ENCODE assay signal across 13 mouse cellular contexts in the genomic region with DNA sequence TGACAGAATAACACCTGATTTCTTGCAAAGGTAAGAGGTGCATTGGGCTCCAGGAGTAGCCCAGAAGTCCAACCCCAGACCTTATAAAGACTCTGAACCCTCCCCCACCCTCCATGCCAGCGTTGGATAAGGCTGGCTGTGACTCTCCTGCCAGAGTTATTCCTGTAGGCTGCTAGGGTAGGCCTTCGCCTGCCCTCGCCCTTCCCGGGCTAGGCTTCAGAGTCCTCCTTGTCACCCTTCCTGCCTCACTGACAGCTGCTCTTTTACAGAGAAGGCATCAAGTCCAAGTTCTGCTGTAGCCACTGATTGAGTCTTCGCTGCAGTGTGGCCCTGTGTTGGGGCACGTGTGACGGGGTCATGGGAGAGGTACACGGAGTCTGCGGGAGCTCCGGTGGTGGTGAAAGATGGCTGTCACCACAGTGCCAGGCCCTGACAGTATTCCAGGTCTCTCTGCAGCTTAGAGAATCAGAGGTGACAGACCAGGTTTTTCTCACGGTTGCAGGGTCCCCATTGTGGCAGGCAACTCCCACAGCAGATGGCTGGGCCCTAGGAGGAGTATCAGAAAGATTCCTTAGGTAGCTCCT. TPM values are rescaled to one million over a fixed set of nuclear protein-coding genes. Genes with fewer than 3 reads are reported as not detected.
DNase-seq lines count a peak whose midpoint lies in the region; ATAC-seq and TF ChIP-seq lines count a peak whose summit lies in the region.
"Had no signal": no experiment of that assay in that cellular context is flagged by ENCODE, and none has a peak within 500 bp of the region (broad histone marks: within the 10 kb centered on the region; RNA-seq: fewer than 3 reads in every experiment).

No protein-coding gene starts in this region.

- no peak for ATAC-seq in forebrain, embryonic 15.5 days (replicated peaks)
- ATAC-seq in forebrain, postnatal 0 days, result no peak
- ATAC-seq in hindbrain, embryonic 12.5 days (ENCODE audit: low FRiP score), result no peak
- ATAC-seq: CD4-positive, CD25-positive, alpha-beta regulatory T cell, adult 4 months; lung, postnatal 0 days had no signal

- TF ChIP-seq CTCF in forebrain, postnatal 0 days (IDR thresholded peaks at IDR 0.05; ENCODE audit: low read depth), result no peak

- H3K4me1 ChIP-seq in forebrain, embryonic 15.5 days, result no peaks in the 10 kb centered on the region
- H3K4me1 ChIP-seq in forebrain, postnatal 0 days (ENCODE audit: insufficient read depth), result no peaks in the 10 kb centered on the region
- peaks cover 6% of the 10 kb centered on the region for H3K4me1 ChIP-seq in embryonic facial prominence, embryonic 10.5 days
- H3K4me1 ChIP-seq in heart, embryonic 10.5 days, result peaks cover 36% of the 10 kb centered on the region
- H3K4me1 ChIP-seq in hindbrain, embryonic 12.5 days, result peaks cover 6% of the 10 kb centered on the region; the same call in 1 of the 2 replicates

- DNase-seq in forebrain, postnatal 0 days, result no peak
- DNase-seq in embryonic facial prominence, embryonic 10.5 days (ENCODE audit: low spot score), result no peak
- no peak for DNase-seq in heart, embryonic 10.5 days (ENCODE audit: low spot score)
- DNase-seq in embryo, embryonic 10.5 days (ENCODE audit: low spot score), result no peak
- no peak for DNase-seq in thymus, postnatal 4 days
- DNase-seq in adrenal gland, adult 18-20 months (ENCODE audit: low spot score in 2 of 2), result no peak
- DNase-seq: adrenal gland, adult 8-10 months; kidney, adult 9 months; spleen, adult 18-20 months had no signal

- H3K4me2 ChIP-seq in forebrain, embryonic 15.5 days (replicated peaks), result no peak overlapping the region
- no peak overlapping the region for H3K4me2 ChIP-seq in forebrain, postnatal 0 days (ENCODE audit: low read depth)
- H3K4me2 ChIP-seq in hindbrain, embryonic 12.5 days (replicated peaks), result no peak overlapping the region

- H3K27me3 ChIP-seq in forebrain, embryonic 15.5 days, result no peaks in the 10 kb centered on the region
- H3K27me3 ChIP-seq in forebrain, postnatal 0 days (ENCODE audit: insufficient read depth, low read length), result no peaks in the 10 kb centered on the region
- no peaks in the 10 kb centered on the region for H3K27me3 ChIP-seq in embryonic facial prominence, embryonic 10.5 days (replicated peaks; ENCODE audit: low read depth, poor library complexity, severe bottlenecking)
- no peaks in the 10 kb centered on the region for H3K27me3 ChIP-seq in heart, embryonic 10.5 days (ENCODE audit: insufficient read depth, poor library complexity, severe bottlenecking)
- no peaks in the 10 kb centered on the region for H3K27me3 ChIP-seq in hindbrain, embryonic 12.5 days

- 0 out of 2 replicates have a peak overlapping the region, but pooled peaks have one; percentile 6 for H3K27ac ChIP-seq in forebrain, embryonic 15.5 days (replicated peaks)
- H3K27ac ChIP-seq in forebrain, postnatal 0 days (ENCODE audit: low read depth, low read length), result no peak overlapping the region
- H3K27ac ChIP-seq in embryonic facial prominence, embryonic 10.5 days (replicated peaks), result peak overlapping the region; percentile 10; the same call in 1 of the 2 replicates
- H3K27ac ChIP-seq in heart, embryonic 10.5 days, result peak overlapping the region; percentile 65
- H3K27ac ChIP-seq in hindbrain, embryonic 12.5 days, result no peak overlapping the region

- peaks cover 50% of the 10 kb centered on the region for H3K36me3 ChIP-seq in forebrain, embryonic 15.5 days
- peaks cover 57% of the 10 kb centered on the region for H3K36me3 ChIP-seq in forebrain, postnatal 0 days (ENCODE audit: insufficient read depth)
- peaks cover 46% of the 10 kb centered on the region for H3K36me3 ChIP-seq in embryonic facial prominence, embryonic 10.5 days (replicated peaks)
- H3K36me3 ChIP-seq in heart, embryonic 10.5 days, result peaks cover 33% of the 10 kb centered on the region
- peaks cover 48% of the 10 kb centered on the region for H3K36me3 ChIP-seq in hindbrain, embryonic 12.5 days

- no peak overlapping the region for H3K4me3 ChIP-seq in forebrain, embryonic 15.5 days
- no peak overlapping the region for H3K4me3 ChIP-seq in forebrain, postnatal 0 days (ENCODE audit: low read depth, low read length)
- H3K4me3 ChIP-seq in embryonic facial prominence, embryonic 10.5 days, result no peak overlapping the region
- H3K4me3 ChIP-seq in heart, embryonic 10.5 days, result no peak overlapping the region
- no peak overlapping the region for H3K4me3 ChIP-seq in hindbrain, embryonic 12.5 days

- WGBS in forebrain, embryonic 15.5 days, result 76% methylated on average over 11 of the region's 11 CpGs
- 76% methylated on average over 11 of the region's 11 CpGs for WGBS in forebrain, postnatal 0 days
- WGBS in embryonic facial prominence, embryonic 10.5 days, result 83% methylated on average over 11 of the region's 11 CpGs
- 48% methylated on average over 11 of the region's 11 CpGs for WGBS in heart, embryonic 10.5 days
- WGBS in hindbrain, embryonic 12.5 days, result 76% methylated on average over 11 of the region's 11 CpGs

- no peaks in the 10 kb centered on the region for H3K9me3 ChIP-seq in forebrain, embryonic 15.5 days
- no peaks in the 10 kb centered on the region for H3K9me3 ChIP-seq in forebrain, postnatal 0 days (ENCODE audit: low read length)
- H3K9me3 ChIP-seq in embryonic facial prominence, embryonic 10.5 days, result no peaks in the 10 kb centered on the region
- no peaks in the 10 kb centered on the region for H3K9me3 ChIP-seq in heart, embryonic 10.5 days
- no peaks in the 10 kb centered on the region for H3K9me3 ChIP-seq in hindbrain, embryonic 12.5 days (replicated peaks)

- H3K9ac ChIP-seq in forebrain, embryonic 15.5 days (replicated peaks), result no peak overlapping the region
- H3K9ac ChIP-seq in forebrain, postnatal 0 days, result no peak overlapping the region
- H3K9ac ChIP-seq in hindbrain, embryonic 12.5 days, result 0 out of 2 replicates have a peak overlapping the region, but pooled peaks have one; percentile 11

RNA-seq across cellular contexts. Expression of gene Ip6k2, which starts 34.9 kb away (rescaled TPM):
- 206 and 208 TPM in 2 replicates for polyA plus RNA-seq in forebrain, embryonic 15.5 days (2015; fragmentation: Nextera tagmentation; extraction: Ambion mirVana)
- 136 and 140 TPM in 2 replicates for total RNA-seq in forebrain, postnatal 0 days (2014; rRNA removed)
- polyA plus RNA-seq in forebrain, postnatal 0 days (2015; fragmentation: Nextera tagmentation; extraction: Ambion mirVana), result 218 and 226 TPM in 2 replicates
- 94.0 and 103 TPM in 2 replicates for polyA plus RNA-seq in embryonic facial prominence, embryonic 10.5 days (2016; fragmentation: Nextera tagmentation; extraction: Ambion mirVana)
- 48.1 and 63.9 TPM in 2 replicates for polyA plus RNA-seq in heart, embryonic 10.5 days (2016; fragmentation: Nextera tagmentation; extraction: Ambion mirVana)
- 140 and 154 TPM in 2 replicates for polyA plus RNA-seq in hindbrain, embryonic 12.5 days (2016; fragmentation: Nextera tagmentation; extraction: Ambion mirVana)
- 100 to 1,000 TPM in 1 of 2 experiments, 10 to 100 TPM in 1; 76.8 to 101 TPM for total RNA-seq in adrenal gland, adult 18-20 months (2021)

RNA-seq across cellular contexts. Expression of gene Nckipsd, which starts 59.5 kb away (rescaled TPM):
- polyA plus RNA-seq in forebrain, embryonic 15.5 days (2015; fragmentation: Nextera tagmentation; extraction: Ambion mirVana), result 21.1 and 21.2 TPM in 2 replicates
- total RNA-seq in forebrain, postnatal 0 days (2014; rRNA removed), result 27.4 and 27.6 TPM in 2 replicates
- polyA plus RNA-seq in forebrain, postnatal 0 days (2015; fragmentation: Nextera tagmentation; extraction: Ambion mirVana), result 18.6 and 24.5 TPM in 2 replicates
- 14.8 and 15.0 TPM in 2 replicates for polyA plus RNA-seq in embryonic facial prominence, embryonic 10.5 days (2016; fragmentation: Nextera tagmentation; extraction: Ambion mirVana)
- 9.2 and 10.8 TPM in 2 replicates for polyA plus RNA-seq in heart, embryonic 10.5 days (2016; fragmentation: Nextera tagmentation; extraction: Ambion mirVana)
- 20.2 and 23.3 TPM in 2 replicates for polyA plus RNA-seq in hindbrain, embryonic 12.5 days (2016; fragmentation: Nextera tagmentation; extraction: Ambion mirVana)
- 10 to 100 TPM; 10.8 to 11.3 TPM for total RNA-seq in adrenal gland, adult 18-20 months (2021)

RNA-seq across cellular contexts. Expression of gene Prkar2a, which starts 59.6 kb away (rescaled TPM):
- polyA plus RNA-seq in forebrain, embryonic 15.5 days (2015; fragmentation: Nextera tagmentation; extraction: Ambion mirVana), result 40.6 and 42.1 TPM in 2 replicates
- 81.2 and 104 TPM in 2 replicates for total RNA-seq in forebrain, postnatal 0 days (2014; rRNA removed)
- 23.0 and 34.3 TPM in 2 replicates for polyA plus RNA-seq in forebrain, postnatal 0 days (2015; fragmentation: Nextera tagmentation; extraction: Ambion mirVana)
- polyA plus RNA-seq in embryonic facial prominence, embryonic 10.5 days (2016; fragmentation: Nextera tagmentation; extraction: Ambion mirVana), result 24.7 and 26.2 TPM in 2 replicates
- 26.5 and 29.1 TPM in 2 replicates for polyA plus RNA-seq in heart, embryonic 10.5 days (2016; fragmentation: Nextera tagmentation; extraction: Ambion mirVana)
- polyA plus RNA-seq in hindbrain, embryonic 12.5 days (2016; fragmentation: Nextera tagmentation; extraction: Ambion mirVana), result 59.3 and 63.8 TPM in 2 replicates
- total RNA-seq in adrenal gland, adult 18-20 months (2021), result 10 to 100 TPM; 33.1 to 43.5 TPM

Comparison
In these comparisons a context has a peak if more than half of its experiments do, and no peak if none do; other contexts are left out.
1. H3K27ac ChIP-seq: peak in forebrain, embryonic 15.5 days (single experiment), embryonic facial prominence, embryonic 10.5 days (single experiment) and heart, embryonic 10.5 days (single experiment); none in forebrain, postnatal 0 days (single experiment) and hindbrain, embryonic 12.5 days (single experiment).